Mouse (Mus musculus) kidney, adult 2 months (tissue): ENCODE data around the gene Fam45a.

Experiments
- CTCF ChIP-seq: fragments of 200-500 bp; conservative IDR thresholded peaks from 2 replicates; pipeline ENCODE4 v1.5.1; 2011; ENCODE audit warnings: low read depth, mild to moderate bottlenecking, control low read depth, low read length, moderate library complexity, mixed read lengths; ENCODE audit not compliant: insufficient read depth, insufficient read length
- POLR2A ChIP-seq: fragments of 200-500 bp; IDR thresholded peaks from one replicate; pipeline ENCODE4 v1.6.1; 2011; ENCODE audit warnings: low read depth, low read length, control low read depth

GRCm38 (mm10) chr19:60809927-60810326 is 1.5 kb upstream of the Fam45a start:
- TF ChIP-seq CTCF (no peak), POLR2A (no peak)
